Mouse (Mus musculus) megakaryocyte, embryonic 14.5 days (primary cell): Measurements from ENCODE around the gene Homer1. TPM values are rescaled to one million over a fixed set of nuclear protein-coding genes. Genes with fewer than 3 reads are reported as not detected.

ENCODE experiments used
- H3K27me3 ChIP-seq: replicated peaks from 2 replicates; pipeline ENCODE3; 2012; ENCODE audit warnings: inconsistent platforms
- H3K36me3 ChIP-seq: replicated peaks from 2 replicates; pipeline ENCODE3; 2012; ENCODE audit warnings: low read length, inconsistent platforms, mixed read lengths
- H3K4me1 ChIP-seq: 2 replicates; pipeline ENCODE4 v1.6.1; 2012; ENCODE audit warnings: inconsistent platforms
- H3K4me3 ChIP-seq: replicated peaks from 2 replicates; pipeline ENCODE3; 2012; ENCODE audit warnings: moderate library complexity, mild to moderate bottlenecking, inconsistent platforms
- H3K9me3 ChIP-seq: 2 replicates; pipeline ENCODE4 v1.6.1; 2012; ENCODE audit warnings: inconsistent platforms
- FLI1 ChIP-seq: IDR thresholded peaks from 2 replicates; pipeline ENCODE4 v1.6.1; 2012; ENCODE audit warnings: low read length, inconsistent platforms, mixed read lengths
- GATA1 ChIP-seq: IDR thresholded peaks from 3 replicates; pipeline ENCODE4 v1.6.1; 2012; ENCODE audit warnings: mixed read lengths, low read length, inconsistent platforms, borderline replicate concordance
- polyA plus RNA-seq: library from polyadenylated mRNA; stranded (reverse); fragments of >175 nt; gene quantifications from 2 replicates; pipeline ENCODE4 v1.2.3, GENCODE M21; 2012; ENCODE audit warnings: low replicate concordance; ENCODE audit not compliant: insufficient read depth

The Homer1 gene
- polyA plus RNA-seq, 1 experiment: 1.1 TPM

GRCm38 (mm10) chr13:93384481-93384880 lies 85.0 kb downstream of the Homer1 start:
- Histone ChIP-seq H3K4me3 (no peak overlapping the region), H3K36me3 (no peaks in the 10 kb centered on the region), H3K4me1 (peaks cover 81% of the 10 kb centered on the region), H3K9me3 (no peaks in the 10 kb centered on the region), H3K27me3 (no peaks in the 10 kb centered on the region)
- TF ChIP-seq GATA1 (no peak), FLI1 (no peak)

- no peaks in the 10 kb centered on the region for H3K9me3 ChIP-seq
These were observed 85.7 kb downstream of the Homer1 start for GRCm38 (mm10) chr13:93385147-93385546.

GRCm38 (mm10) chr13:93387440-93387839 lies 88.0 kb downstream of the Homer1 start:
- H3K36me3 ChIP-seq: peaks cover 3% of the 10 kb centered on the region

More at GRCm38 (mm10) chr13:93385147-93385546, 85.7 kb downstream of the Homer1 start:
- TF ChIP-seq FLI1 (no peak), GATA1 (no peak)
- Histone ChIP-seq H3K4me1 (peaks cover 84% of the 10 kb centered on the region), H3K36me3 (no peaks in the 10 kb centered on the region), H3K27me3 (no peaks in the 10 kb centered on the region), H3K4me3 (no peak overlapping the region)

GRCm38 (mm10) chr13:93388594-93389241 lies 89.3 kb downstream of the Homer1 start:
- H3K4me3 ChIP-seq: peak overlapping the region; percentile 88
- H3K4me1 ChIP-seq: peaks cover 54% of the 10 kb centered on the region
- H3K36me3 ChIP-seq: peaks cover 9% of the 10 kb centered on the region
- no peaks in the 10 kb centered on the region for H3K9me3 ChIP-seq
- TF ChIP-seq FLI1: no peak
- TF ChIP-seq GATA1: no peak
- no peaks in the 10 kb centered on the region for H3K27me3 ChIP-seq

More at GRCm38 (mm10) chr13:93387440-93387839, 88.0 kb downstream of the Homer1 start:
- H3K9me3 ChIP-seq: no peaks in the 10 kb centered on the region
- H3K27me3 ChIP-seq: no peaks in the 10 kb centered on the region
- no peak overlapping the region for H3K4me3 ChIP-seq
- TF ChIP-seq GATA1 (no peak), FLI1 (no peak)
- peaks cover 67% of the 10 kb centered on the region for H3K4me1 ChIP-seq

GRCm38 (mm10) chr13:93389242-93389625 lies 89.8 kb downstream of the Homer1 start:
- H3K4me3 ChIP-seq: peak overlapping the region; percentile 56
- no peaks in the 10 kb centered on the region for H3K9me3 ChIP-seq
- H3K36me3 ChIP-seq: peaks cover 14% of the 10 kb centered on the region
- H3K27me3 ChIP-seq: no peaks in the 10 kb centered on the region
- H3K4me1 ChIP-seq: peaks cover 49% of the 10 kb centered on the region
- TF ChIP-seq FLI1 (no peak), GATA1 (no peak)

- no peak overlapping the region for H3K4me3 ChIP-seq
- H3K9me3 ChIP-seq: peaks cover 8% of the 10 kb centered on the region; the same call in 1 of the 2 replicates
- H3K36me3 ChIP-seq: peaks cover 47% of the 10 kb centered on the region
- no peak for TF ChIP-seq GATA1
- no peak for TF ChIP-seq FLI1
- H3K4me1 ChIP-seq: no peaks in the 10 kb centered on the region; the same call in 1 of the 2 replicates
- no peaks in the 10 kb centered on the region for H3K27me3 ChIP-seq
These were observed 100.3 kb downstream of the Homer1 start for GRCm38 (mm10) chr13:93399710-93400216.

- Histone ChIP-seq H3K4me3 (no peak overlapping the region), H3K9me3 (peaks cover 8% of the 10 kb centered on the region; the same call in 1 of the 2 replicates), H3K36me3 (peaks cover 45% of the 10 kb centered on the region), H3K4me1 (no peaks in the 10 kb centered on the region; the same call in 1 of the 2 replicates), H3K27me3 (no peaks in the 10 kb centered on the region)
- no peak for TF ChIP-seq FLI1
- no peak for TF ChIP-seq GATA1
These were observed 102.5 kb downstream of the Homer1 start for GRCm38 (mm10) chr13:93401947-93402346.

GRCm38 (mm10) chr13:93406855-93407254 lies 107.4 kb downstream of the Homer1 start:
- Histone ChIP-seq H3K4me1 (no peaks in the 10 kb centered on the region), H3K9me3 (no peaks in the 10 kb centered on the region), H3K4me3 (no peak overlapping the region), H3K36me3 (peaks cover 22% of the 10 kb centered on the region), H3K27me3 (no peaks in the 10 kb centered on the region)
- TF ChIP-seq FLI1: no peak
- no peak for TF ChIP-seq GATA1

GRCm38 (mm10) chr13:93410343-93410742 lies 110.9 kb downstream of the Homer1 start:
- Histone ChIP-seq H3K4me1 (peaks cover 8% of the 10 kb centered on the region), H3K9me3 (no peaks in the 10 kb centered on the region), H3K36me3 (peaks cover 7% of the 10 kb centered on the region), H3K4me3 (no peak overlapping the region), H3K27me3 (no peaks in the 10 kb centered on the region)
- TF ChIP-seq GATA1: no peak
- TF ChIP-seq FLI1: no peak

- H3K9me3 ChIP-seq: no peaks in the 10 kb centered on the region
- H3K4me3 ChIP-seq: no peak overlapping the region
- H3K27me3 ChIP-seq: no peaks in the 10 kb centered on the region
- TF ChIP-seq GATA1: no peak
- TF ChIP-seq FLI1: no peak
- H3K4me1 ChIP-seq: peaks cover 26% of the 10 kb centered on the region
- H3K36me3 ChIP-seq: no peaks in the 10 kb centered on the region
These were observed 115.6 kb downstream of the Homer1 start for GRCm38 (mm10) chr13:93415055-93415454.
